Mouse (Mus musculus): ENCODE data around the gene Ttll5.

Ttll5 gene

GRCm38 (mm10) chr12:86014621-86015020 lies 190.2 kb downstream of the Ttll5 start:
- DNase-seq (ENCODE audit: low read depth) = no peak

DNA sequence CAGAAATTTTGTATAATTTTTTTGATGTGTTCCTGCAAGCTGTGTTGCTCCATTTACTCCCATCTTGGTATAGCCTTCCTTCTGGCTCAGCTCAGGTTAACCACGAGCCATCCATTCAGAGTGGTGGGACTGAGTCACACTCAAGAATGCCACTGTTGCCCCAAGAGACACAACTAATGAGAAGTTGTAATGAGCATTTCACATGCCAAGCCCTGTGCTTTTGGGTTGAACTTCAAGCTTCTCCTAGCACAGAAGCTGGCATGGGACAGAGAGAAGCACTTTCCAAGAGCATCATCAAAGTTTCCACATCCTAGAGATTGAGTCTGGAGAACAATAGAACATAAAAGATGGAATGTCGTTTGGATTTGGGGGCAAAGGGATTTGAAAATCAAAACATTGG lies 190.7 kb downstream of the Ttll5 start:
- no peak for DNase-seq (ENCODE audit: low read depth)

DNA sequence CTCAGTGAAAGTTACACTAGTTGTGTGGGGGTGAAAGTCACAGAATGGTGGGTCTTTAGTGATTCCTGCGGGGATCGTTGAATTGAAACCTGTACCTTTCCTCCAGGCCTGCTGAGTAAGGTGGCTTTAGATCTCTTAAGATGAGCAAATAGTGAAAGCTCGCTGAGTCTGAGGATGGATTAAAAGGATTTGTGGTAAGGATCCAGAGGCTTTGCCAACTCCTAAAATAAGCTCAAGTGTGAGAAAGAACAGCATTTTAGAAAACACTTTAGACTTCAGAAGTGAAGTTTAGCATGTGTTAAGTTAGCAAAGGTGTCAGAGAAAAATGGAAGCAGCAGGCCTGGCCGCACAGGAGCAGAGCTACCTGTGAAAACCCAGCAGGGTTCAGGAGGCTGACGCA lies 192.9 kb downstream of the Ttll5 start:
- DNase-seq (ENCODE audit: low read depth) = no peak

DNA sequence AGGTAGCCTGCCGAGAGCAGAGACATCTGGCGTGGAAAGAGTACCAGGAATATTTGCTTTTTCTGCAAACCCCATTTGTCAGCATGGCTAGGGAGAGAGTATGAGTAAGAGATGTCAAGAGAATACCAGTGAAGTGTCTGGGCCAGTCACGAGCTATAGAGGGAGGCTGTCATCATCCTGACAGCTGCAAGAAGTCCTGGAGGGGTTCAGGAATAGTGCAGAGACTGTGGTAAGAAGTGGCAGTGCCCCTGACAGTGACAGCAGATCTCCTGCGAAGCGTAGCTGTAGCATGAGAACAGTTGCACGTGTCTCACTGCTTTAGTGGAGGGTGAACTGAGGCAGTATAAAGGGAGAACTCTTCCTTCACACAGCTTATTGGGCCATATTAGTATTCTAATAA lies 197.1 kb downstream of the Ttll5 start:
- no peak for DNase-seq (ENCODE audit: low read depth)

DNA sequence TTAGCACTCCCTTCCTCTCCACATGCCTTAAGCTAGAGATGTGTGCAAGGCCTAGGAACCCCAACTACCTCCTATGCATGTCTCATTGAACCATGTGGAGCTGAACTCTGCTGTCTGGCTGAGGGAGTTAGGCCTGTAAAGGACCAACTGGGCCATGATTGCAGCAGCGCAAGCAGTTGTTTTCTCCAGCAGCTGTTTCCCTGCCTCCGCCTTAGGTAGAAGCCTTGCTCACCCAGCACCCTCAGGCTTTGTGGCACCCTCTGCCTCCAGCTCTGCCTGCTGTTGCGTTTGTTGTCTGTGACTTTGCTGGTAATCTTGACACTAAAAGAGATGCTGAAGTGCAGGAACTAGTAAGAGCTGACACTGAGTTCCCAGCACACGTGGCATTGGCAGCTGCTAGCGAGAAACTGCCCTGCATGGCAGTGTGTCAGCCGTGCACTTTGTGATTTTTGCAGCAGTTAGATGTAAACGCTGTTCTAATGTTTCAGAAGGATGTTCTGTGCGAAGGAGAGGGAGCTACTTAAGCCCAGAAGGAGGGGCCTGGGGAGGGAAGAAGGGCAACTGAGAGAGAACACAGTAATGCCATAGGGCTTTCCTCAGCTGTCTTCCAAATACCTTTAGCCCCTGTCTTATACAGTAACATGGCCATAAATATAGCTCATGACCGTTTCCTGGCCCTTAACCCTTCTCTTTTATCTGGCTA lies 198.0 kb downstream of the Ttll5 start:
- DNase-seq (ENCODE audit: low read depth) = no peak

DNA sequence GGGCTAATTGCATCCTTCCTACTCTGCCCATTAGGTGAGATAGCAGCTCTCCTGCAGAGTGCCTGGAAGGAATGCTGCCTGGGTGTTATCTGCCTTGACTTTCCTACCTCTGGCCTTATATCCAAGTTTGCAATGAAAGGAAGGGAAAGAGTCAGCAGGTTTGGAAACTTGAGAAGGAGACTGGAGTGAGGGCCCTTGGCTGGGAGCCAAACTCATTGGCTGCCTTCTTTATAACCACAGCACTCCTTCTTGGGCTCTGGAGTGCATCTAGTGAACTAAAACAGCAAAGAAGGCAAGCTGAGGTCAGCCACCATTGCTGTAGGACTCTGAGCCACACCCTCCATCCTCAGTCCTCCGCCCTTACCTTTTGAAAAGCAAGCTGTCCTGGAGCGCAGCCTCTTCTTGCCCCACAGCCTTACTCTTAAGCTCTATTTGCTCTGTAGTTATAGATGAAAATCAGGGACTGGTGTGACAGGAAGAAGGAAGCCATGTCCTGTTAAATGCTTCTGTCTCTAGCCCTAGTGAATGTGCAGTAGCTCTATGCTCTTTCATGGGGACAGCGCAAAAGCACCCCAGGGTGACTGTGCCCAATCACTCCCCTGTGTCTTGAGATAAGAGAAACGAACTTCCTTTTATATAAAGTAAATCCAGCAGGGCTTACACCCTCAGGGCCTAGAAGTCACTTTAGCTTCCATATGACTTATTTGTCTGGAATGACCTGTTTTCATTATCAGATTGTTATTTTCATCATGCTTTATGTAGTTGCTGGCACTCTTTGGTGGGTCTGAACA lies 198.8 kb downstream of the Ttll5 start:
- DNase-seq (ENCODE audit: low read depth) = no peak

DNA sequence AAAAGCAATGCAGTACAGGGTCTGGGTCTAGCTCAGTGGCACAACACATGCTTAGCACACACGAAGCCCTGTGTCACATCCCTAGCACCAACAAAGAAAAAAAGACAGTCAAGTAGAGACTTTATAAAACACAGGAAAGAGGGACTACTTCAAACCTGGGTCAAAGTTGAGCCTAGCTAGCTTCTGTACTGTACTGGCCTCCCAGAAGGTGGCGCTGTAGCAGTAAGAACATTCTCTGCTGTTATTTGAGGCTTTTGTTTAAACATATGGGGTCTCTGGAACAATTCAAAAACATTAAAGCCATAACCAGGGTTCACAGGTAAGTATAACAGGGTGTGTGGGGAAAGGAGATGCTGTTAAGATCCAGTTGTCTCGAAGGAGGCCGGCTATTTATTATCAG lies 200.0 kb downstream of the Ttll5 start:
- DNase-seq (ENCODE audit: low read depth) = no peak

DNA sequence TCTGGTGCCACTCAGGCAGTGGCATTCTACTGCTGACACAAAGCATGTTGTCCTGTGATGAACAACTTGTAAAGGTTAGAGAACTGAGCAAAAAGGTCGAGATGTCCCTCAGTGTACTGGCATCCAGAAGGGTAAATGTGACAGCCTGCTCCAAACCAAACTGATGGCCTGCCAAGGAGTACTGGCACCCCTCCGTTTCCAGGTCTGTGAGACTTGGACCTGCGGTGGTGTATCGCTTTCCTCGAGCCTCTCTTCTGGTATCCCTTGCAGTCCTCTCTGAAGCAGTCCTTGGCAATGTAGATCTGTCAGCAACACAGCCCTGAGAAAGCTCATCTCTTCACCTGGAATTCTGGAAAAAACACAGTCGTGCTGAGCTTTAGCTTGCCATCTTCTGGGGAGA lies 201.0 kb downstream of the Ttll5 start:
- DNase-seq (ENCODE audit: low read depth) = no peak

DNA sequence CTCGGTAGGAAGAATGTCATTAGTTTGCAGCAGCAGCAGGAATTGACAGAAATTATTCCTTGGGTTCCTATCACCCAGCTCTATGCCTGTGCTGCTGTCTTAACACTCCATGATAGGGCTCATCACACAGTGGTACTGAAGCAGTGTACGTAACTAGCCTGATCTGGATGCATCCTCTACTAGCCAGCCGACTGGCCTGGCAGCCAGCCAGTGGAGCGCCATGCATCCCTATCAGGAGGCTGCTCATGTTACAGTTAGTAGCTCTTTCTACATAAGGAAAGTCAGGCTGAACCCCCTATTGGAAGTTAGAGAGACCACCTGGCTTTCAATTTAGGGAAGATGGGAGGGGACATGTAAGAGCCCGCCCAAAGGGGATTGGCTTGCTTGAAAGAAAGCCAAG lies 202.5 kb downstream of the Ttll5 start:
- no peak for DNase-seq (ENCODE audit: low read depth)

- DNase-seq (ENCODE audit: low read depth) = no peak
These were observed 203.3 kb downstream of the Ttll5 start for GRCm38 (mm10) chr12:86027747-86028146.

DNA sequence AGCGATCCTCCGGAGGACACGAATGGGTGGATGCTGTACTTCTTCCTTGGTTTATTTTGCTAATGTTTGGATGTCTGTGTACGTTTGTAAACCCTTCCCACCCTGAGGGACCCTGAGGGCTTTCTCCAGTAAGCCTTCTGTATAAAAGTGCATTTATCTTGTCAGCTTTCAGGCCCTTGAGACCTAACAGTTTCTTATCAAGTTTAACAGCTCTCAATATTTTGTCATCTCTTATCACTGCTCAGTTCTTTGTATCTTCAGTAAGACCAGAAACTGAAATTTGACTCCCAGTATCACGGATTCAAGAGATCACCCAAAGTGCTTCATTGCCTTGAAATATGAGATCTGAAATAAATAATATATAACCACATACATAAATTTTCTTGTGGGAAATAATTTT lies 206.5 kb downstream of the Ttll5 start:
- no peak for DNase-seq (ENCODE audit: low read depth)

DNA sequence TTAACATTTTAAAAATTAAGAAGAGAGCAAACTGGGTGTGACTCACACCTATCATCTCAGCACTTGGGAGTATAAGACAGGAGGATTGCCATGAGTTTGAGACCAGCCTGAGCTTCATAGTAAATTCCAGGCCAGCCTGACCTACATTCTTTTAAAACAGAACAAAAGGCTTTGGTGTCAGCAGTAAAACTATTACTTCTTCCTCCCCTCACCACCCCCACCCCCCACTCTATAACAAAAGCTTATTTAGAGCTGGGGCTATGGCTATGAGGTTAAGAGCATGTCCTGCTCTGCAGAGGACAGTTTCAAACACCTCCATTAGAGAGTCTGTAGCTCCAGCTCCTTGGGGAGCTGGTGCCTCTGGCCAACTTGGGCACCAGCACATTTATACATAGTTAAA lies 211.1 kb downstream of the Ttll5 start:
- DNase-seq (ENCODE audit: low read depth) = no peak

DNA sequence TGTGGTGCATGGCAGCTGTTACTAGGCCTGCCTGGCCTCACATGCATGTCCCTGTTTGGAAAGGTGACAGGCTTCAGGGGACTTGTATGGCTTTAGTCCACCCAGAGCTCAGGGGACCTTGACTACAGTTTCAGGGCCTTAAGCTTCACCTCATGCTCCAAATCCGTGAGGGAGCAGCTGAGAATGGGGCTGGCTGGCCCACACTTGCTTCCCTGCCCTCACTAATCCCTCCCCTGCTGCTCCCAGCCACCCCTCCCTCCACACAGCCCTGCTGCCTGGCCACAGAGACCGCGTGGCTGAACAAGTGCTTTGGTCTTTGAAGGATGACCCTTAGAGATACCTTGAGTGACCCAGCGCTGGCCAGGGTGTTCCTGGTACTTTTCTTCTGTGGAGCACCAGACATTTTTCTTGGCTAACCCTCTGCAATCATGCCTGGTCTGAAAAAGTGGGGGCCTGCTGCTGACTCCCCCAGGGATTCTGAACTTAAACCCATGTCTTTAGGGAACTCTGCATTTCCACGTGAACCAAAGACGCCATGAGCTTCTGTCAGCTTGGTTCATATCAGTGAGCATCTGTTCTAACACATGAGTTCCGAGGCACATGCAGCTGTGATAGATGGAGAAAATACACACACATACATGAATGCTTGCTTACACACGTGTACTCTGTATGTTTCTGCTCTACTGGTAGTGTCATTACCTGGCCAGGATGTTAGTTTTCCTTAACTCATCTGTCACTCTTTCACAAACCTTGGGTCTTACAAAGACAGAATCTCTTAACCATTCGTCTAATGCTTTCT lies 212.1 kb downstream of the Ttll5 start:
- no peak for DNase-seq (ENCODE audit: low read depth)

DNA sequence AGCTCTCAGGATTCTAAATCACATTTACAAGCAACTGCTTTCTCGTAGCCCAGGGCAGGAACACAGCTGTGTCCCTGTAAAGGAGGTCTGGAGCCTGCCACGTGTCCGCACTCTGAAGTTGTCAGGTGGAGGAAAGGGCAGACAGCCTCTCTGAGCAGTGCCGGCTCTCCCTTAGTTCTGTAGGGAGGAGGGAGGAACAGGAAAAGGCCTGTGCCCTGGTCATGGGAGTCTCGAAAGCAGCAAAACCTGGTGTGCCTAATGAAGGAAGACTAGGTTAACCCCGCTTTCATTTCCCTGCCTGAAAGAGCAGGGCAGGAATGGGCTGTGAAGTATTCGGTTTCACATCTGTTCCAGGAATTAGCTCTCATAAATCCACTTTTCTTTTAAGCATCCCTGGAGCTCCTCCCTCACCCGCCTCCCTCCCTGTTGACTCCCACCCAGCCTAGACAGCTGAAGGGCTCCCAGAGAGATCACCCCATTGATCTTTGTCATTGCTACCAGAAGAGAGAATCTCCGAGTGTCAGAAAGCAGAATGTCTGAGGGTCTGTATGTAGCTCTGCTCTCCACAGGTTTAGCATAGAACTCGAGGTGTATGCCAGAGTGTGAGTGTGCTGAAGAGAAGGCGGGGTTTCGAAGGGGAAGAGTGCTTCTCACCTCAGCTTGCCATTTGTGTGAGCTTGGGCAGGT lies 212.9 kb downstream of the Ttll5 start:
- no peak for DNase-seq (ENCODE audit: low read depth)

GRCm38 (mm10) chr12:86039078-86039477 lies 214.6 kb downstream of the Ttll5 start:
- no peak for DNase-seq (ENCODE audit: low read depth)

- DNase-seq (ENCODE audit: low read depth) = no peak
These were observed 215.3 kb downstream of the Ttll5 start for GRCm38 (mm10) chr12:86039751-86040150.

- DNase-seq (ENCODE audit: low read depth) = no peak
These were observed 221.7 kb downstream of the Ttll5 start for GRCm38 (mm10) chr12:86046141-86046540.

- DNase-seq (ENCODE audit: low read depth) = no peak
These were observed 222.3 kb downstream of the Ttll5 start for GRCm38 (mm10) chr12:86046776-86047175.

DNA sequence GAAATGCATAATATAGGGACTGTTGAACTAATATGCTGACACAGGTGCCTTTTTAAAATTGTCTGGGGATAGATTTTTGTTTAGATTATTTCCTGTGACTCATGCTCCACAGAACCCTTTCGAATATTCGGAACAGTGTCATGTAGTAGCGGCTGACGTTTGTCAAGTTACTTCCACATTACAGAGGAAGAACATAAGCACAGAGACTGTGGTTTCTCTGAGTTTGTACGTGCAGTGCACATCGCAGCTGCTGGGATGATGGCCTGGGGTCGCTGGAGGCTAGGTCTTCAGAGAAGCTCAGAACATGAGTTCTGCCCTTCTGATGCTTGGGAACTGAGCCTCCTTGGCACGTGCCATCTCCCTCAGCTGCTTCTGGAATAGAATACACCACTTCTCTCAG lies 222.9 kb downstream of the Ttll5 start:
- no peak for DNase-seq (ENCODE audit: low read depth)

DNA sequence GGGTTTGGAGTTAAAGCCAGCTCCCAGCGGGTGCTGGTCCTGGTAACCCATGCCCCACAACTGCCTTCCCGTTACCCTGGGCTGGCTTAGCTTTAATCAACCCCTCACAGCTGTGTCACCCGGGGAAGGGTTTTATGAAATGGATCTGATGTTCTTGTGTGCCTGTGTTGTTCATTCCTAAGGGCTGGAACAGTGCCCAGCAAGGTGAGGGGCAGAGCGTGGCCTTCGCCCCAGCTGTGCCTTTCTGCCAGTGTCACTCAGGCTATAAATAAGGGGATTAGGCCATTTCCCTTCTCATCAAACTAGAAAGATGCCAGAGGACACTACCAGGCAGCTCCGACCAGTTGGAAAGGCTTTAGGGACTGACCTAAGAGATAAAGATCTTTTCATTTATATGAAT lies 225.4 kb downstream of the Ttll5 start:
- no peak for DNase-seq (ENCODE audit: low read depth)

GRCm38 (mm10) chr12:86051477-86051876 lies 227.0 kb downstream of the Ttll5 start:
- DNase-seq (ENCODE audit: low read depth) = no peak

DNA sequence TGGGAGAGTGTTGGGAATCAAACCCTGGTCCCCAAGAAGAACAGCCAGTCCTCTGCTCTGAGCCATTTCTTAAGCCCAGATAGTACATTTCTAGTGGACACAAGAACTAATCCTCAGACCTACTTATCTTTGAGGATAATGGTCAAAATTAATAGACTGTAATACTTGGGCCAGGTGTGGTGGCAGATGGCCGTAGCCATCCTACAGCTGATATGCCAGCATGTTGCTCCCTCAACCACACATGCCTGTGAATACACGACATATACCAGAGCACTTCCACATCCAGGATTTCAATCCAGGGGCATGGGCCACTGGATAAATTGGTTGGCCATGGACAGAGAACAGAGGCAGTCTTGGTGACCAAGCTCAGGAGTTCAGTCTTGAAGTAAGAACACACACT lies 230.8 kb downstream of the Ttll5 start:
- DNase-seq (ENCODE audit: low read depth) = no peak
